Mouse (Mus musculus) liver, embryonic 11.5 days (tissue): ENCODE results near the gene Hoxb13. TPM values are rescaled to one million over a fixed set of nuclear protein-coding genes. Genes with fewer than 3 reads are reported as not detected.
A peak's percentile ranks its signal among the peaks of the same experiment; 100 is the strongest.

Experiments used
- ATAC-seq: fragments of 200-750 bp; cut with Nextera tagmentation; replicated peaks from 2 replicates; pipeline ENCODE4 v1.8.0; 2017; ENCODE audit warnings: moderate number of reproducible peaks, mild to moderate bottlenecking, moderate TSS enrichment, moderate library complexity; ENCODE audit not compliant: low FRiP score
- DNase-seq: peaks from one replicate; pipeline ENCODE4 v3.0.0-alpha.2; 2017; ENCODE audit warnings: low spot score
- H3K27ac ChIP-seq: fragments of 300-500 bp; sonication (generic); 2 replicates; pipeline ENCODE4 v1.5.1; 2014; ENCODE audit warnings: mild to moderate bottlenecking, low read depth, low read length, control low read depth
- H3K27me3 ChIP-seq: fragments of 300-500 bp; sonication (generic); replicated peaks from 2 replicates; pipeline ENCODE4 v1.6.1; 2014; ENCODE audit warnings: low read length, mixed read lengths; ENCODE audit not compliant: control insufficient read depth, insufficient read depth
- H3K36me3 ChIP-seq: fragments of 300-500 bp; sonication (generic); 2 replicates; pipeline ENCODE4 v1.6.1; 2014; ENCODE audit warnings: mild to moderate bottlenecking, low read length, moderate library complexity, mixed read lengths; ENCODE audit not compliant: control insufficient read depth, insufficient read depth
- H3K4me1 ChIP-seq: fragments of 300-500 bp; sonication (generic); replicated peaks from 2 replicates; pipeline ENCODE4 v1.6.1; 2014; ENCODE audit warnings: low read length, mixed read lengths; ENCODE audit not compliant: control insufficient read depth, insufficient read depth
- H3K4me2 ChIP-seq: fragments of 300-500 bp; sonication (generic); 2 replicates; pipeline ENCODE4 v1.6.1; 2014; ENCODE audit warnings: mild to moderate bottlenecking, control low read depth, moderate library complexity
- H3K4me3 ChIP-seq: fragments of 300-500 bp; sonication (generic); 2 replicates; pipeline ENCODE4 v1.5.1; 2014; ENCODE audit warnings: low read depth, low read length, control low read depth
- H3K9ac ChIP-seq: fragments of 300-500 bp; sonication (generic); 2 replicates; pipeline ENCODE4 v1.6.1; 2014; ENCODE audit warnings: low read depth, low read length, control low read depth
- H3K9me3 ChIP-seq: fragments of 300-500 bp; sonication (generic); 2 replicates; pipeline ENCODE4 v1.6.1; 2016; ENCODE audit warnings: low read length, inconsistent platforms, mixed read lengths; ENCODE audit not compliant: control insufficient read depth
- WGBS: fragments of 180-500 bp; shearing (Covaris S2); extraction: QIAGEN DNeasy Blood & Tissue Kit; methylation state at CpG from one replicate; pipeline ENCODE4 v1.1.7; 2014; 5-methylcytosine and 5-hydroxymethylcytosine counted together
- polyA plus RNA-seq: library from polyadenylated mRNA; unstranded; fragments of >200 nt; fragmentation: Nextera tagmentation; extraction: Ambion mirVana; gene quantifications from 2 replicates; pipeline ENCODE4 v1.2.1, GENCODE M21; 2014

Hoxb13 gene
- polyA plus RNA-seq, 1 experiment from 2014 or later: not detected

DNA sequence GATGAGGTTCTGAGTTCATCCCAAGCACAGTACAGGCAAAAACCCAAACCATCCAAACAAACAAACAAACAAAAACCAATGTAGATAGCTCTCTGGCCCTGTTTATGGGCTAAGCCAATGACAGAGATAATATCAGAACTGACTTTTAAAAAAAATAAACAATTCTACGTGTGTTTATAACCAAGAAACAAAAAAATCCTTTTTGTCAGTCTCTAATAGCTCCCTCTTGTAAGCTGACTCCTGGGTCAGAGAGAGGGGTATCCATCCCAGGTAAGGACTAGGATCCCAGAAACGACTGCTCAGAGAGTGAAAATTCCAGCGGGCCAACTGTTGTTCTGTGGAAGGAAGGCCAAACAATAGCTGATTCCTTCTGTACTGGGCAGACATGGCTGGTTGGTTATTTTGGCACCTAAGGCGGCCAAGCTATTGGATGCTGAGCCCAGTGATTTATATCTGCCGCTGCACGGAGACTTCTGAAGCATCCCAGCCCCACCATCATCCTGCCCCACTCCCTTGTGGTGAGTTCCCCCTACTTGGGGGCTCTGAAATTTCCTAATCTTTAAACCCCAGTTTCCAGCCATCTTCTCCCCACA is 15.1 kb upstream of the Hoxb13 start:
- DNase-seq: no peak
- Histone ChIP-seq H3K9me3 (no peaks in the 10 kb centered on the region), H3K4me3 (no peak overlapping the region), H3K4me1 (no peaks in the 10 kb centered on the region), H3K27me3 (peaks cover 98% of the 10 kb centered on the region), H3K9ac (no peak overlapping the region), H3K27ac (no peak overlapping the region), H3K36me3 (no peaks in the 10 kb centered on the region), H3K4me2 (no peak overlapping the region)
- 2% methylated on average over 6 of the region's 6 CpGs for WGBS
- ATAC-seq: no peak

- ATAC-seq (no peak), DNase-seq (no peak)
- Histone ChIP-seq H3K9ac (no peak overlapping the region), H3K36me3 (no peaks in the 10 kb centered on the region), H3K27ac (no peak overlapping the region), H3K27me3 (peaks cover 97% of the 10 kb centered on the region), H3K4me3 (no peak overlapping the region), H3K4me2 (no peak overlapping the region), H3K4me1 (no peaks in the 10 kb centered on the region), H3K9me3 (no peaks in the 10 kb centered on the region)
- 28% methylated on average over 4 of the region's 4 CpGs for WGBS
These were observed 13.1 kb upstream of the Hoxb13 start for GRCm38 (mm10) chr11:96181061-96181460.

- no peak for ATAC-seq
- Histone ChIP-seq H3K4me2 (no peak overlapping the region), H3K27ac (no peak overlapping the region), H3K4me1 (no peaks in the 10 kb centered on the region), H3K9me3 (no peaks in the 10 kb centered on the region), H3K27me3 (peaks cover 97% of the 10 kb centered on the region), H3K36me3 (no peaks in the 10 kb centered on the region), H3K9ac (no peak overlapping the region), H3K4me3 (no peak overlapping the region)
- DNase-seq: no peak
These were observed 9.9 kb upstream of the Hoxb13 start for GRCm38 (mm10) chr11:96184233-96184632.

GRCm38 (mm10) chr11:96187321-96187720 is 6.8 kb upstream of the Hoxb13 start:
- H3K27ac ChIP-seq: no peak overlapping the region
- ATAC-seq (no peak), DNase-seq (no peak)
- H3K9me3 ChIP-seq: no peaks in the 10 kb centered on the region
- peaks cover 97% of the 10 kb centered on the region for H3K27me3 ChIP-seq
- no peak overlapping the region for H3K9ac ChIP-seq
- no peak overlapping the region for H3K4me3 ChIP-seq
- WGBS: 29% methylated on average over 4 of the region's 4 CpGs
- no peaks in the 10 kb centered on the region for H3K36me3 ChIP-seq
- no peaks in the 10 kb centered on the region for H3K4me1 ChIP-seq
- H3K4me2 ChIP-seq: no peak overlapping the region

DNA sequence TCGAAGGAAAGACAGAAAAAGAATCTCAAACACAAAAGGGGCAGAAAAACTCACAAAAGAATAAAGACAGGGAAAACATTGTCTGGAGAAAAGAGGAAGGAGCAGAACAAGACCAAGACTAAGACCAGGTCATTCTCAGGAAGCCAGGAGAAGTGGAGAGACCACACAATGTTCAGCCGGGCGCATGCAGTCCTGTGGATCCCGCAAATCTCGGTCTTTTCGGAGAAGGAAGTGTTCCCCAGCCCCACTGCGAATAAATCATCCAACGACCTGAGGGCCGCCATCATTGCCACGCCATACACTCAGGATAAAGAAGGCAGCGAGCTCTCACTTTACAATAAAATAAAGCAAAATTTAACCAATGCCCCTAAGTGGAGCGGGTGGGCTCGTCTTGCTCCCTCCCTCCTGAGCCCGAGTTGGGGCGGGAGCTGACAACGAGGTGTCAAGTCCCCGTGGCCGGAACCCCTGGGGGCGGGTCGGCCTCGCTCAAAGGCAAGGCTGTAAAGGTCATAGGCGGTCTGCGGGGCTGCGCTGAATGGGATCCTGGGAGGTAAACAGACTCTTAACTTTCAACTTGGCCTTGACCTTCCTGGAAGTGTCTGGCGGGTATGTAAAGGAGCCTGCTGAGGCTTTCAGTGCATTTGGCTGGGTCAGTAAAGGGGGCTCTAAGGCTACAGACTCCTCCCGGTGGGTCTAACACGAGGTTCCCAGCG is 4.2 kb upstream of the Hoxb13 start:
- Histone ChIP-seq H3K27ac (no peak overlapping the region), H3K9me3 (no peaks in the 10 kb centered on the region), H3K4me3 (no peak overlapping the region), H3K4me2 (no peak overlapping the region), H3K4me1 (no peaks in the 10 kb centered on the region), H3K27me3 (peaks cover 100% of the 10 kb centered on the region), H3K36me3 (no peaks in the 10 kb centered on the region), H3K9ac (no peak overlapping the region)
- 2% methylated on average over 28 of the region's 28 CpGs for WGBS
- no peak for DNase-seq
- ATAC-seq: no peak

GRCm38 (mm10) chr11:96191132-96191531 is 3.0 kb upstream of the Hoxb13 start:
- Histone ChIP-seq H3K4me2 (no peak overlapping the region), H3K27me3 (peaks cover 100% of the 10 kb centered on the region), H3K27ac (no peak overlapping the region), H3K9ac (no peak overlapping the region), H3K4me3 (no peak overlapping the region), H3K9me3 (no peaks in the 10 kb centered on the region), H3K36me3 (no peaks in the 10 kb centered on the region), H3K4me1 (no peaks in the 10 kb centered on the region)
- no peak for DNase-seq
- ATAC-seq: no peak
- 5% methylated on average over 5 of the region's 5 CpGs for whole genome bisulfite sequencing

- DNase-seq (no peak), ATAC-seq (no peak)
- Histone ChIP-seq H3K4me1 (no peaks in the 10 kb centered on the region), H3K9ac (no peak overlapping the region), H3K4me2 (peak overlapping the region; percentile 17; the same call in 1 of the 2 replicates), H3K9me3 (no peaks in the 10 kb centered on the region), H3K36me3 (no peaks in the 10 kb centered on the region), H3K27ac (no peak overlapping the region), H3K27me3 (peaks cover 100% of the 10 kb centered on the region), H3K4me3 (no peak overlapping the region)
- 3% methylated on average over 10 of the region's 10 CpGs for whole genome bisulfite sequencing
These were observed 240 bp downstream of the Hoxb13 start for GRCm38 (mm10) chr11:96194401-96194710.

DNA sequence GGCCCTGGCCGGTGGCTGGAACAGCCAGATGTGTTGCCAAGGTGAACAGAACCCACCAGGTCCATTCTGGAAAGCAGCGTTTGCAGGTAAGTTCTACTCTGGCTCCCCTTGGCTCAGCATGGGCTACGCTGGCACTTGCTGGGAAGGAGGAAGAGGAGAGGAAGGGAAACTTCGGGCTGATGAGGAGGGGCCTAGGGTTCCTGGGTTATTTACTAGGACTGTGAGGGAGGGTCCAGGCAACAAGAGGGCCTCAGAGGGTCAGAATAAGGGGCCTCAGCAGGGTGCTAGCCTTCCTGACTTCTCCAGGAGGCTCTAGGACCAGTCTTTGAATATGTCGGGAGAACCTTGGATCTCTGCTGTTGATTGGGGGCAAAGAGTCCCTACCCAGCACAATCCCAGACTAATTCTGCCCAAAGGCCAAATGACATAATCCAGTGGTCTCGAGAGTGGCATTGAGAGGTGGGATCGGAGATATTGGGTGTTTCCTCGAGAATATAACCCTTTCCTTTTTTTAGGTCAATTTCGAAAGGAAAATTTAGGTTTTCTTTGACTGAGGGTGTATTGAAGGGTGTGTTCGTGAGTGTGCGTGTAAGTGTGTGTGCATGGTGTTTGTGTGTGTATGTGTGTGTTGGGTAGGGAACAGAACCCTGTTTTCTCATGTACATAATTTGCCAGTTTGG is 985 bp downstream of the Hoxb13 start:
- 10% methylated on average over 11 of the region's 11 CpGs for WGBS
- Histone ChIP-seq H3K9me3 (no peaks in the 10 kb centered on the region), H3K27ac (no peak overlapping the region), H3K36me3 (no peaks in the 10 kb centered on the region), H3K4me1 (no peaks in the 10 kb centered on the region), H3K9ac (no peak overlapping the region), H3K4me2 (no peak overlapping the region), H3K4me3 (no peak overlapping the region), H3K27me3 (peaks cover 100% of the 10 kb centered on the region)
- ATAC-seq (no peak), DNase-seq (no peak)
